Mouse (Mus musculus): ENCODE data around the gene Gm7534. TPM values are rescaled to one million over a fixed set of nuclear protein-coding genes. Genes with fewer than 3 reads are reported as not detected.

The Gm7534 gene
- polyA plus RNA-seq, 1 experiment, result not detected

Other genes starting within 250 kb of the Gm7534 start
- gene Hmgn2, start 234.4 kb downstream of the Gm7534 start, polyA plus RNA-seq (2012; rRNA removed), result 49.6 and 50.2 TPM in 2 replicates
- 40.2 and 50.3 TPM in 2 replicates for gene Dhdds, start 202.1 kb downstream of the Gm7534 start, polyA plus RNA-seq (2012; rRNA removed)
- not detected in 2 replicates for gene Lin28a, start 184.2 kb downstream of the Gm7534 start, polyA plus RNA-seq (2012; rRNA removed)
- gene Zfp683, start 149.2 kb downstream of the Gm7534 start, polyA plus RNA-seq (2012; rRNA removed), result 0.42 and 0.84 TPM in 2 replicates
- gene Crybg2, start 142.2 kb downstream of the Gm7534 start, polyA plus RNA-seq (2012; rRNA removed), result 3.1 and 4.5 TPM in 2 replicates
- gene Cd52, start 107.9 kb downstream of the Gm7534 start, polyA plus RNA-seq (2012; rRNA removed), result 1,433 and 3,556 TPM in 2 replicates
- gene Ubxn11, start 100.4 kb downstream of the Gm7534 start, polyA plus RNA-seq (2012; rRNA removed), result 22.2 and 28.3 TPM in 2 replicates
- 935 and 1,090 TPM in 2 replicates for gene Sh3bgrl3, start 74.2 kb downstream of the Gm7534 start, polyA plus RNA-seq (2012; rRNA removed)
- 21.3 and 29.8 TPM in 2 replicates for gene Cep85, start 15.9 kb downstream of the Gm7534 start, polyA plus RNA-seq (2012; rRNA removed)
- gene Catsper4, start 24.4 kb upstream of the Gm7534 start, polyA plus RNA-seq (2012; rRNA removed), result 0.23 and 0.56 TPM in 2 replicates
- gene Cnksr1, start 35.4 kb upstream of the Gm7534 start, polyA plus RNA-seq (2012; rRNA removed), result 8.7 and 10.3 TPM in 2 replicates
- gene E130218I03Rik, start 40.7 kb upstream of the Gm7534 start, polyA plus RNA-seq (2012; rRNA removed), result 0.05 TPM in 1 of 2 replicates, not detected in the other
- 8.7 and 8.9 TPM in 2 replicates for gene Zfp593, start 42.6 kb upstream of the Gm7534 start, polyA plus RNA-seq (2012; rRNA removed)
- not detected in 2 replicates for gene Gm30191, start 43.9 kb upstream of the Gm7534 start, polyA plus RNA-seq (2012; rRNA removed)
- gene Grrp1, start 51.1 kb upstream of the Gm7534 start, polyA plus RNA-seq (2012; rRNA removed), result 15.0 and 15.6 TPM in 2 replicates
- 6.8 and 8.3 TPM in 2 replicates for gene Pdik1l, start 84.9 kb upstream of the Gm7534 start, polyA plus RNA-seq (2012; rRNA removed)
- gene Trim63, start 112.1 kb upstream of the Gm7534 start, polyA plus RNA-seq (2012; rRNA removed), result 1.0 and 1.1 TPM in 2 replicates
- 41.8 and 53.7 TPM in 2 replicates for gene Slc30a2, start 140.2 kb upstream of the Gm7534 start, polyA plus RNA-seq (2012; rRNA removed)
- 2.7 and 3.2 TPM in 2 replicates for gene Extl1, start 180.8 kb upstream of the Gm7534 start, polyA plus RNA-seq (2012; rRNA removed)
- 47.4 and 66.4 TPM in 2 replicates for gene Pafah2, start 193.3 kb upstream of the Gm7534 start, polyA plus RNA-seq (2012; rRNA removed)